Mouse (Mus musculus): ENCODE data around the gene C130032M10Rik. TPM values are rescaled to one million over a fixed set of nuclear protein-coding genes. Genes with fewer than 3 reads are reported as not detected.

C130032M10Rik gene
- polyA plus RNA-seq (2012; rRNA removed): 0.17 TPM in 1 of 2 replicates, not detected in the other

DNA sequence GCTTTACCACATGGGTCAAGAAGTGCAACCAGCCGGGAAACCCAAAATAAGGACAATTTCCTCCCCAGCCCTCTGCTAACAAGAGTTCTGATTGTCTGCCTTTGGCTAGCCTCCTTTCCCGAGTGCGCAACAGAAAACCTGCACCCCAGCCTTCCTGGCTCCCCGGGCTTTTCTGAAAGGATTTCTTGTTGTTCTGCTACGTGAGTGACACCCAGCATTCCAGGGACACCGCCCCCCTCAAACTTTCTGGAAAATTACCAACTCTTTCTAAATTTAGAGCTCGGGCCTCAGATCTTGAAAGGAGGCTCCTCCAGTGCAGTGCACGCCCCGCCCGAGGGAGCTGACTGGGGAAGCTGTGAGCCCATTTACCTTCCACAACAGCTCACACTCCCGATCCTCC, at the start of gene C130032M10Rik:
TSS of gene C130032M10Rik (plus strand) at position 334 of the 400 bp plus-strand sequence.
- peak in 1 of 2 experiments; percentile 20 for DNase-seq (ENCODE audit: extremely low spot score in 1 of 2, low spot score in 1 of 2)

DNA sequence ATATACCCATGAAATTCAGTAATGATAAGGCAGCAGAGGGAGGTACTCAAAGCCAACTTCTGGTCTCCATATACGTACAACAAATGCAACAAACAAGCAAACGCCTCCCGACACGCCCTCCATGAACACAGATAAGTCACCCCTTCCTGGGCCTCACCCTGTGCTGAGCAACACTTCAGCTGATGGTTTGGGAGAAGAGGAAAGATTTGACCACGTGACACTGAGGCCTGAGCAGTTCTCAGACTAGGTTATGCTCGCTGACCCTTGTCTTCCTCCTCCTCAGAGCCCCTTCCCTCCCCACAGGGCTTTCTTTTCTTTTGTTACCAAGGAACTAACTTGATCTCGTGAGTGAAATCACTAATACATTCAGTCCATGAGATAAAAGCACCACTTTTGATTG, 48.6 kb upstream of the C130032M10Rik start:
- no peak for DNase-seq (ENCODE audit: extremely low spot score in 1 of 2, low spot score in 1 of 2)

DNA sequence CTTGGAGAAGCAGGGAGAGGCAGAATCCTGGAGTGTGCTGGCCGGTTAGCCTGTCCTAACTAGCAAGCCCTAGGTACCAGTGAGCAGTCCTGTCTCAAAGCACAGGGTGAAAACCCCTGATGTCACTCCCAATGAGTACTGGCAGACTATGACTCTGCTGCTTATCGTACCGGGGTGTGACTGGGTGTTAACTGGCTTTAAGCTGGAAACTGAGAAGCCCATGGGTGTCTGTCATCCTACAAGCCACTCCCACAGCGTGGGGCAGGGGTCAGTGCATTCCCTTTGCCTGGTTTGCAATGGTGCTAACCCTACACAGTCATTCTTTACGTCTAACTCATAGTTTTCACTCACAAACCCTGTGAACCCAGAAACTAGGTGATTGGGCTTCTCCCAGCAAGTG, 47.3 kb upstream of the C130032M10Rik start:
- no peak for DNase-seq (ENCODE audit: extremely low spot score in 1 of 2, low spot score in 1 of 2)

DNA sequence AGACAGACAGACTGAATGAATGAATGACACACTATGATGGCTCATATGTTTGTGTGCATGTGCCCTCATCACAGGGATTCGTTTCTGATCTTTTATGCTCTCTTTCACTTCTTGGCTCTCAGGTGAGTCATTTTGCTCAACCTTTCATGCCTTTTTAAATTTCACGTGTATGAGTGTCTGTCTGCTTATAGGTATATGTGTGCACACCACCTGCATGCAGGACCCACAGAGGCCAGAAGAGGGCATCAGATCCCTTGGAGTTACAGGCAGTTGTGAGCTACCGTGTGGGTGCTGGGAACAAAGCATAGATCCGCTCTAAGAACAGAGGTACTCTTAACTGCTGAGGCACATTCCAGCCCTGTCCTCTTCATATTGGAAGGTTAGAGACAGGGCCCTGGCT, 46.8 kb upstream of the C130032M10Rik start:
- DNase-seq (ENCODE audit: extremely low spot score in 1 of 2, low spot score in 1 of 2): no peak

DNA sequence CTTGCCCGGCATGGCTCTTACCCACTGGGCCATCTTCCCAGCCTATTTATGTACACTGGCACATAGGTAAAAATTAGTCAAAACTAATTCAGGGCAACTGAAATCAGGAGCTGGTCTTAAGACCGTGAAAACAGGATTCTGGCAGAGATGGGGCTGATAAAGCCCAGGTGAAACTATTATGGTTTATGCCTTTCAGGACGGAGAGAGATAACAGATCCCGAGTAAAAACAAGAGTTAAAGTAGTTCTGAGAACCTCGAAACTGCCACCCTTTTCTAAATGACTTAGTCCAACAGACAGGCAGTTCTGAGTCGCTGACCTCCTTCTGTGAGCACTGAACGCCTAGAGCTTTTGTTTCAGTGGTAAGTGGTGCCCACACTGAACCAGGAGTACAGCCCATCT, 43.6 kb upstream of the C130032M10Rik start:
- DNase-seq (ENCODE audit: extremely low spot score in 1 of 2, low spot score in 1 of 2): no peak

DNA sequence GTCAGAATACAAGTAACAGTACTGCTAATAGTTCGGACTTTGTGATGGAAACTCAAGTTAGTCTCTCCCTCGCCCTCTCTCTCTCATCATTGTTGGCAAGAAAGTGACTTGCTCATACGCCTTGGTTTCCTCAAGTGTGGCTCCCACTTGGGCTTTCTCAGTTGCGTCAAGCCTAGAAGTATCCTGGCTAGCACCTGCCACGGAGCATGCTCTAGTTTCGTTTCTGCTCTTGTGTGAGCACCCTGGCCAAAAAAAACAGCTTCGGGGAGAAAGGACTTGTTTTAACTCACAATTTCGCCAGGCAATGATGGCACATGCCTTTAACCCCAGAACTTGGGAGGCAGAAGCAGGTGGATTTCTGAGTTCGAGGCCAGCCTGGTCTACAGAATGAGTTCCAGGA, 38.5 kb upstream of the C130032M10Rik start:
- no peak for DNase-seq (ENCODE audit: extremely low spot score in 1 of 2, low spot score in 1 of 2)

DNA sequence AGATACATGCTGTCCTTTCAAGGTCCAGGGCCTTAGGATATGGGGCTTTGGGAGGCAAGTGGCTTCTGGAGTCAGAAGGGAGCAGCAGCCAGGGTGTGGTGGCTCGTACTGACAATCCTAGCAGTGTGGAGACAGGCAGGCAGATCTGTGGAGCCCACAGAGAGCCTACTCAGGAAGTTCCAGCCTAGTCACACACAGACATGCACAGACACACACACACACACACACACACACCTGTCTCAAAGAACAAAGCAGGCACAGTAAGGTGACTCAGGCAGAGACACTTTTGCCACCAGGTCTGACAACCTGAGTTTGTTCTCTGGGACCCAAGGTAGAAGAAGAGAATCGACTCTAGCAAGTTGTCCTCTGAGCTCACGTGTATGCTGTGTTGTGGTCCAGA, 34.6 kb upstream of the C130032M10Rik start:
- no peak for DNase-seq (ENCODE audit: extremely low spot score in 1 of 2, low spot score in 1 of 2)

DNA sequence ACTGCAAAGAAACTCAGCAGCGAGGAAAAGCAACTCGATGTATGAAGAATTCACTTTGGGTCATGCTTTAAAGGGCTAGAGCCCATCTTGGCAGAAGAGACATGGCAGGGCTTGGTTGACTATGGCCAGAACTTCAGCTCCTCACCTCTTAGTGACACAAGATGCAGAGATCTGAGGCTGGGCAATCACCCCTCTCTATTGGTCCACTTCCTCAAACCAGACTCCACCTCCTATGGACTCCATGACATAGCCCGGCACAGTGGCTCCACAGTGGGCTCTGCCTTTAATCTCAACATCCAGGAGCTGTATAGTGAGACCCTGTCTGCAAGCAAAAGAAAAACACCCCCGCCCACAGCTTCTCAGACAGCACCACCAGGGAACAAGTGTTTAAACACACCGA, 30.7 kb upstream of the C130032M10Rik start:
- DNase-seq (ENCODE audit: extremely low spot score in 1 of 2, low spot score in 1 of 2): no peak

DNA sequence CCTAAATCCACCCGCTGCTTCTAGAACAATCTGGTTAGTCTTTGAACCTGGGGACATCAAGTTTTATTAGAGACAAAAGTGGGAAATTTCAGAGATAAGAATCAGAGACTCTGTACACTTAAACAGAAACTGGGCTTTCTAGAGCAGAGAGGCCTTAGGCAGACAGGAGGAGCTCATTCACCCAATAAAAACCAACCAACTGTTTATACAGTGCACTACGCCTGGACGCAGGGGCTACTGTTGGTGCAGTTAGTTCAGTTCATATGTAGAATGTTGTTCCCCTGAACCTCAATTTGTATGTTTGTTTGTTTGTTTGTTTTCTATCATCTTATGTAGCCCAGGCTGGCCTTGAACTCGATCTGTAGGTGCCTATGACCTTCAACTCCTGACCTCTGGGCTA, 28.7 kb upstream of the C130032M10Rik start:
- DNase-seq (ENCODE audit: extremely low spot score in 1 of 2, low spot score in 1 of 2): no peak

DNA sequence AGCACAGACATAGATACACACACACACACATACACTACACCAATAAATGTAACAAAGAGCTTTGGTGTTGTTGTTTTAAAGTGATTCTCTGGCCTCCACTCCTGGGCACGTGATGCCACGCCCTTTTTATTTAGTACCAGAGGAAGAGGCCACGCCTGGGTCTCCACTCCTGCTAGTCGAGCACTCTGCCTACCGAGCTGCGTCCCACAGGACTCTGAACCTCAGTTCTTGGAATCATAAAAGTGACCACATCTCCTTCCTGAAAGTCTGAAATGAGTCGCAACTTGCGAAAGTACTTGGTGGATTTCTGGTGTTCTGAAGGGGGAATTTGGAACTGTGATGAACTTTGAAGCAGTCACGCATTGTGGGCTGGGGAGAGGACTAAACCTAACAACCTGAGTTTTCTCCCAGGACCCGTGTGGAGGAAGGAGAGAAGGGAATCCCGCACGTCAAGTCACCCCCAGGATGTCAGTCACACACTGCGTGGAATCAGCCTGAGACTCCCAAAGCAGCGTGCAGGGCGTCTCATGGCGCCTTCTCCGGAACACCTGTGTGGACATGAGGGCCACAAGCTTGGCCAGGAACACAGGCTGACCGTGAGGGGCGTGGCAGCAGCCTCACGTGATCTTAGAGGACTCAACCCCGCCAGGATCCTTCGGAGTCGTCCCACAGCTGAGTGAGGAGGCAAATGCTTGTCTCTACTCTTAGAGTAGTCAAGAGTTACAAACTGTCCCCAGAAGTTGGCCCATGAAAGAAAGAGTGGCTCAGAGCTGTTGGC, 27.8 kb upstream of the C130032M10Rik start:
- no peak for DNase-seq (ENCODE audit: extremely low spot score in 1 of 2, low spot score in 1 of 2)

DNA sequence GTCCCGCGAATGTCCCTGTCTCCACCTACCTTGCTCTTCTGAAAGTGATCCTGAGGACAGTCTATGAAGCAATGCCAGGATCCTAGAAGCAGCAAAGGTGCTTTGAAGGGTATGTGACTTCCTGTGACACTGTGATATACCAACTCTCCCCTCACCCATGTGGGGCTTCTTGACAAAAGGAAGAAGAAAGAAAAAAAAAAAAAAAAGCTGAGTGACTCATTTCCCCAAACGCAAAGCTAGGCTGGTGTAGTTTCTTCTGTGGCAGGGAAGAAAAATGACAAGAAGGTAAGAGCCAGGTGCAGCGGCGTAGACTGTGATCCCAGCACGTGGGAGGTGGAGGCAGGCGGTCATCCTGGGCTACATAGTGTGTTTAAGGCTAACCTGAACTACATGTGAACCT, 19.0 kb upstream of the C130032M10Rik start:
- no peak for DNase-seq (ENCODE audit: extremely low spot score in 1 of 2, low spot score in 1 of 2)

DNA sequence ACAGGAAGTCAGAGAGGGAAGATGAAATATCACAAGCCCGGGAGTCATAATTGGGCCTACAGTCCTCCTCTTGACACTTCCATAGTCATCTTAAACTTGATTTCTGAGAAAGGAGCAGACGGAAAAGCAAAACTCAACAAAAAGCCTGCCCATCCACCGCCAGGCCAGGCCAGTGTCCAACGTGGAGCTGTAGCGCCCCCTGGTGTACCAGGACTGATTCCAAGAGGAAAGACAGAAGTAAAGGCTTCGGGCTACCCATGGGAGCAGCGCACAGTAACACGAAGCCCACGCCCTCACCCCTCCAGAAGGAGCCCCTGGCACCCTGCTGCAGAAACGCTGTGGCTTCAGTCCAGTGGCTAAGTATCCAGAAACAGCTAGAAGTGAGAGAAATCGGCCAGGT, 17.3 kb upstream of the C130032M10Rik start:
- DNase-seq (ENCODE audit: extremely low spot score in 1 of 2, low spot score in 1 of 2): peak; percentile 28 to 90

DNA sequence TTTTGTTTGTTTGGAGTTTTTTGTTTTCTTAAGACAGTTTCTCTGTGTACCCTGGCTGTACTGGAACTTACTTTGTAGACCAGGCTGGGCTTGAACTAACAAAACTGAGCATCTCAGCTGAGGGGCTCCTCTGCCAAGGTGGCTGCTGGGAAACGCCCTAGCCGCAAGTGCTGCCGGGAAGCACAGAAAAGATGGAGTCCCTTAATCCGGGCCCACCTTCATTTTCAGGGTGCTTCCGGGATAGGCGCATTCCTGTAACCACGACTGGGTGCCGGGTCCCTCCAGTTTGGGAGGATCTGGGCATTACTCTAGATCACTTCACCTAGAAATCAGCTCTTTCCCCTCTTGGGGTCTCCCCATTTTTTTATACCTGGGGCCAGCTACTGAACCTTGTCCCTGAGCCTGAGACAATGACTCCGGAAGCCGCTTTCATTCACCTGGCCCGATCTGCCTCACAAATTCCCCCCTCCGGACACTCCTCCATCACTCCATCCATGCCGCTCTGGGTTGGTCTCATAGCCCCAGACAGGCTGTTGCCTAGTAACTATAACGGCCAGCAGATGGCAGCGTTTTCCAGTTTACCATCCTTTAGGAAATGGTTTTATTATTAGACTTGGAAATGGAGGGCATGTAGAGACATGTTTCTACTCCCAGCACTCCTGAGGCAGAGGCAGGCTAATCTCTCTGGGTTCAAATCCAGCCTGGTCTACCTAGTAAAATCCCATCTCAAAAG, 15.5 kb upstream of the C130032M10Rik start:
- peak in 1 of 2 experiments; percentile 79 for DNase-seq (ENCODE audit: extremely low spot score in 1 of 2, low spot score in 1 of 2)

DNA sequence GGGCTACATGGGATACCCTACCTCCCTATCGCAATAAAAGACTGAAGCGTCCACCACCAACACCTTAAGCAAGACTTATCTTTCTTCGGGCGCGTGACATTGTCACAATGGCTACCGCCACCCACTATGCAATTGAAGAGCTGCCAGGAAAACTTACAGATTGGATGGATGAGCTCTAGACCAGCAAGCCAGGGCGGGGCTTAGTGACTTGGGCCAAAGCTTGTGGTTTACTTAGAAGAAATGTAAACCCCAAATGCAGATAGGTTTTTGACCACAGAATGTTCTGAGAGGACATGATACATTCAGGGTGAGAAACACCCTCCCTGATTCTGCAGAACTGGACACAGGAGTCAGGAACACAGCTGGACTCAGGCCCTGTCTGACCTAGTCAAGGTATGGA, 14.4 kb upstream of the C130032M10Rik start:
- DNase-seq (ENCODE audit: extremely low spot score in 1 of 2, low spot score in 1 of 2): no peak

DNA sequence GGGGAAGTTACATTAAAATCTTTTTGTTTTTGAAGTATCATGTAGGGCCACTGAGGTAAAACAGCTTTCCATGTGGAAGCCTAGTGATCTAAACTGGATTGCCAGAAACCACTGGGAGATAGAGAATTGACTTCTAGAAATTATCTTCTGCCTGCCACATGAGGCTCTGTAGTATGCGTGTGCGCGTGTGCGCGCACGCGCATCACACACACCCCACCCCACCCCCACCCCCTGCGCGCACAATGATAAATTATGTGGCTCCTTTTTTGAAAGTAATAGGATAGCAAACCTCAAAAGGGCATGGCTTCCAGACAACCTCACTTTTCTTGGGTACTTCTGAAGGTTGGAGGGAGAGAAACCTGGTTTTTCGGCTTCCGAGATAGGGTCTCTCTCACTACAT, 13.6 kb upstream of the C130032M10Rik start:
- DNase-seq (ENCODE audit: extremely low spot score in 1 of 2, low spot score in 1 of 2): no peak

DNA sequence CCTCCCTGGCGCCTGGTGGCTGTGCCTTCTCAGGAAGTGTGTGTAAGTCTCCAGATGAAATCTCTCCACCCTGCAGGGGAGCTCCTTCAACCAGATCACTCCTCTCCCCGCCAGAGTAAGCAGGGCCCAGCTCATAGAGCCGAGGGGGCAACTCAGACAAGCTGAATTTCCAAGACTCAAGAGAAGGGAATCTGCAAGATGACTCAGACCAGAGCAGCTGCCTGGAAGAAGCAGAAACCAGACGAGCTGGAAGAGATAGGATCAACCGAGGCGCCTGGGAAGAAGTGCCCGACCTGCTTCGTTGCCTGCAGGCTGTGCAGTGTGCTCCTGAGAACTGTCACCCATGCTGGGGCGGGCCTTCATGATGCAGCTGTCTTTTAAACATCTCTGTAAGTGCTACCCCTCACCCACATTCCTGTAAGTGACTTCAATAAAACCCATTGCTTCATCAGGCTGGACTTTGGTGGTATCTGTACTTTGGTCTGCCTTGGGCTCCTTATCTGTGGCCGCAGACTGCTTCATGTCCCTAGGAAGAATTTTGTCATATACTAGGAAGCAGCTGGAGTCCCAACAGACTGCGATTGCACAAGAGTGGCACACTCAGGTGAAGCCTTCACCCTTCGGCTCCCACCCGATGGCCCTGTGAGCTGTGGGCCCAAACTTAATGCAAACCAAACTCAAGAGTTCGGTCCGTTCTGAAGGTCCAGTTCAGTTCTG, 12.6 kb upstream of the C130032M10Rik start:
- DNase-seq (ENCODE audit: extremely low spot score in 1 of 2, low spot score in 1 of 2): no peak

DNA sequence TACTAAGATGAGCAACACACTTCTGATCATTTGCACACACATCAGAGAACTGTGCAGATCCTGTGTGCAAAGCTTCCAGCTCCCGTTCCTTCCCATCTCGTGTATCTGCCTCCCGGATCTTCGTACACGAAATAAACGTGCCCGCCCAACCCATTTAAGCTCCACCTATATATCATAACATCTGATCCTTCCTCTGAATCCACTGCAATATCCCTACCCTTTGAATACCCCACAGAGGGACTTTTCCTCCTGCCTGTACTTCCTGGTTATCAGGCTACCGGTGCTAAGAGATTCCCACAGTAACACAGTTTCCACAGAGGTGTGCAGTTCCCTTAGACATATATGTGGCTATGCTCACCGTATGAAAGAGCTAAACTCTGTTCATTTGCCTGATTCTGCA, 10.7 kb upstream of the C130032M10Rik start, which contains the start of gene Ccr4:
TSS of gene Ccr4 (minus strand) at position 101 of the 400 bp plus-strand sequence.
- no peak for DNase-seq (ENCODE audit: extremely low spot score in 1 of 2, low spot score in 1 of 2)

DNA sequence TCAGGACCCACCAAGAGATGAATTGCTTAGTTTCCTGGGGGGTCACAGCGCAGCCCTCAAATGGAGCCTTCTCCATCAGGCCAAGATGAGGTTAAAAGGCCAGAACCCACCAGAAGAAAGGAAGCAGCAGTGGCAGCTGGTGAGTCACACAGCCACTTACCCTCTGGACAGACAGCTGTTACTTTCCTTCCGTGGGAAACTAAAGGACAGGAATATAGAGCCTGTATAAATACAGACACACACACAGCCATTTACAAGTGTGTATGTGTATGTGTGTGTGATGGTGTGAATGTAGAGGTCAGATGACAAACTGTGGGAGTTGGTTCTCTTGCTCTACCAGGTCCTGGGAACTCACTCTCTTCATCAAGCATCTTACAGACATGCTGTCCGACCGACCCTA, 8.9 kb upstream of the C130032M10Rik start:
- DNase-seq (ENCODE audit: extremely low spot score in 1 of 2, low spot score in 1 of 2): no peak

DNA sequence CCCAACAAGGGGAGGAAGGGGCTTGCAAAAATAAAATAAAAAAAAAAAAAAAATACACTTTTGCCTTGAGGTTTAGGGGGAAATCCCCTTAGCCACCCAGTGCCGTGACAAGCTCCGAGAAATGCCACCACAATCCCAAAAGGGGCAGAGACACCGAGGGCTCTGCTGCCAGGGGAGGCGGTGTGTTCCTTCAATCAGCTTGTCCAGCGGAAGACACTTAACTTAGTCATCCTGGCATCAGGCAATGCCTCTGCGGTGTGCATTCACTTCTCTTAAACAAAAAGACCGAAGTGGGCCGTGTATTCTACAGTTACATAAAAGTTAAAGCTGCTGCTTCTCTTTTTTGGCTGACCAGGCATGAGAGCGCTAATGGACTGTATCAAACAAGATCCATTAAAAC, 8.1 kb upstream of the C130032M10Rik start:
- DNase-seq (ENCODE audit: extremely low spot score in 1 of 2, low spot score in 1 of 2): no peak

DNA sequence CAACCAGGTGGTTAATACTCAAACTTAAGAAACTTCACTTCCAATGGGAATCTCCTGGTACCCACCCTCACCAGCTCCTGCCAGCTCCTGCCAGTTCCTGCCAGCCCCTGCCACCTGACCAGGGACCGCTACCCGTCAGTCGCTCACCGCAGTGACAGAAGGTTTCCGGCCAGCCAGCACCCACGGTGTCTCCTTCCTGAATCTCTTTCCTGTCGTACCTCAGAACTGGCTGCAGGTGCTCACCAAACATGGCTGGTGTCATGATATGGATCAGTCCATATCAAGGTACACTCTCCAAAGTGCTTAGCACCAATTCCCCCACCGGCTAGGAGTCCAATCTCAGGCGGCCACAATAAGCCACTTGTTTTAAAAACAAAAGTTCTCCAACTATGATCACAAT, 5.7 kb upstream of the C130032M10Rik start:
- DNase-seq (ENCODE audit: extremely low spot score in 1 of 2, low spot score in 1 of 2): no peak

DNA sequence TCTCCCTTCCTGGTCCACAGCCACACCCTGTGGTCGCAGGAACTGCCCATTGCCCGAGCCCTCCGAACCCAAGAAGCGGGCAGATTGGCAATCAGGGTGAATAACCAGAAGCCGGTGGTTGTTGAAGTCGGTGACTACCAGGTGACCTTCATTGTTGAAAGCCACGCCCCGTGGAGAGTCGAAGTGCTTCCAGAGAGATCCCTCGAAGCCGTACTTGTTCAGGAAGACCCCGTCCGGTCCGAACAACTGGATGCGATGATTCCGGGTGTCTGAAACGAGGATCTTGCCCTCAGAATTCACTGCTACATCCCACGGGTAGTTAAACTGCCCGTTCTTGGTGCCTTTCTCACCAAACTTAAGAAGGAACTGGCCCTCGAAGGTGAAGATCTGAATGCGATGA, 2.7 kb upstream of the C130032M10Rik start:
- DNase-seq (ENCODE audit: extremely low spot score in 1 of 2, low spot score in 1 of 2): no peak

Data from frontal cortex, adult 2 months (tissue).